Mouse (Mus musculus): ENCODE results near the gene 2410002F23Rik. TPM values are rescaled to one million over a fixed set of nuclear protein-coding genes. Genes with fewer than 3 reads are reported as not detected.

Gene 2410002F23Rik
- polyA plus RNA-seq, 1 experiment, result 5.9 TPM

GRCm38 (mm10) chr7:44273446-44273845, 26.9 kb downstream of the 2410002F23Rik start:
- H3K9me3 ChIP-seq (ENCODE audit: control insufficient read depth, low read length), result no peaks in the 10 kb centered on the region
- TF ChIP-seq TAL1 (IDR thresholded peaks at IDR 0.05; ENCODE audit: low read length), result no peak
- TF ChIP-seq GATA1 (IDR thresholded peaks at IDR 0.05; ENCODE audit: low read length), result no peak
- H3K4me3 ChIP-seq (replicated peaks), result no peak overlapping the region
- peaks cover 6% of the 10 kb centered on the region for H3K27me3 ChIP-seq (ENCODE audit: control insufficient read depth)
- no peaks in the 10 kb centered on the region for H3K4me1 ChIP-seq (ENCODE audit: control insufficient read depth)
- H3K36me3 ChIP-seq (ENCODE audit: control insufficient read depth), result no peaks in the 10 kb centered on the region

- Histone ChIP-seq H3K4me3 (replicated peaks) (no peak overlapping the region), H3K27me3 (ENCODE audit: control insufficient read depth) (peaks cover 6% of the 10 kb centered on the region), H3K9me3 (ENCODE audit: control insufficient read depth, low read length) (no peaks in the 10 kb centered on the region), H3K4me1 (ENCODE audit: control insufficient read depth) (no peaks in the 10 kb centered on the region), H3K36me3 (ENCODE audit: control insufficient read depth) (no peaks in the 10 kb centered on the region)
- no peak for TF ChIP-seq TAL1 (IDR thresholded peaks at IDR 0.05; ENCODE audit: low read length)
- no peak for TF ChIP-seq GATA1 (IDR thresholded peaks at IDR 0.05; ENCODE audit: low read length)
These were observed 27.6 kb downstream of the 2410002F23Rik start for GRCm38 (mm10) chr7:44274096-44274495.

- TF ChIP-seq GATA1 (IDR thresholded peaks at IDR 0.05; ENCODE audit: low read length) (no peak), TAL1 (IDR thresholded peaks at IDR 0.05; ENCODE audit: low read length) (no peak)
- Histone ChIP-seq H3K4me1 (ENCODE audit: control insufficient read depth) (no peaks in the 10 kb centered on the region), H3K9me3 (ENCODE audit: control insufficient read depth, low read length) (no peaks in the 10 kb centered on the region), H3K4me3 (replicated peaks) (no peak overlapping the region), H3K36me3 (ENCODE audit: control insufficient read depth) (no peaks in the 10 kb centered on the region), H3K27me3 (ENCODE audit: control insufficient read depth) (peaks cover 6% of the 10 kb centered on the region)
These were observed 29.0 kb downstream of the 2410002F23Rik start for GRCm38 (mm10) chr7:44275546-44275945.

- no peaks in the 10 kb centered on the region for H3K4me1 ChIP-seq (ENCODE audit: control insufficient read depth)
- no peak for TF ChIP-seq GATA1 (IDR thresholded peaks at IDR 0.05; ENCODE audit: low read length)
- no peak for TF ChIP-seq TAL1 (IDR thresholded peaks at IDR 0.05; ENCODE audit: low read length)
- no peaks in the 10 kb centered on the region for H3K9me3 ChIP-seq (ENCODE audit: control insufficient read depth, low read length)
- H3K27me3 ChIP-seq (ENCODE audit: control insufficient read depth), result peaks cover 6% of the 10 kb centered on the region
- no peak overlapping the region for H3K4me3 ChIP-seq (replicated peaks)
- no peaks in the 10 kb centered on the region for H3K36me3 ChIP-seq (ENCODE audit: control insufficient read depth)
These were observed 30.1 kb downstream of the 2410002F23Rik start for GRCm38 (mm10) chr7:44276461-44277249.

- Histone ChIP-seq H3K4me3 (replicated peaks) (no peak overlapping the region), H3K9me3 (ENCODE audit: control insufficient read depth, low read length) (no peaks in the 10 kb centered on the region), H3K27me3 (ENCODE audit: control insufficient read depth) (peaks cover 6% of the 10 kb centered on the region), H3K36me3 (ENCODE audit: control insufficient read depth) (no peaks in the 10 kb centered on the region), H3K4me1 (ENCODE audit: control insufficient read depth) (no peaks in the 10 kb centered on the region)
- no peak for TF ChIP-seq TAL1 (IDR thresholded peaks at IDR 0.05; ENCODE audit: low read length)
- no peak for TF ChIP-seq GATA1 (IDR thresholded peaks at IDR 0.05; ENCODE audit: low read length)
These were observed 30.7 kb downstream of the 2410002F23Rik start for GRCm38 (mm10) chr7:44277250-44277622.

GRCm38 (mm10) chr7:44280959-44281358, 34.4 kb downstream of the 2410002F23Rik start:
- Histone ChIP-seq H3K4me1 (ENCODE audit: control insufficient read depth) (no peaks in the 10 kb centered on the region), H3K36me3 (ENCODE audit: control insufficient read depth) (no peaks in the 10 kb centered on the region), H3K4me3 (replicated peaks) (no peak overlapping the region), H3K27me3 (ENCODE audit: control insufficient read depth) (no peaks in the 10 kb centered on the region; the same call in 1 of the 2 replicates), H3K9me3 (ENCODE audit: control insufficient read depth, low read length) (no peaks in the 10 kb centered on the region)
- TF ChIP-seq GATA1 (IDR thresholded peaks at IDR 0.05; ENCODE audit: low read length) (no peak), TAL1 (IDR thresholded peaks at IDR 0.05; ENCODE audit: low read length) (no peak)

GRCm38 (mm10) chr7:44281586-44281985, 35.1 kb downstream of the 2410002F23Rik start:
- Histone ChIP-seq H3K9me3 (ENCODE audit: control insufficient read depth, low read length) (no peaks in the 10 kb centered on the region), H3K4me1 (ENCODE audit: control insufficient read depth) (no peaks in the 10 kb centered on the region), H3K4me3 (replicated peaks) (no peak overlapping the region), H3K36me3 (ENCODE audit: control insufficient read depth) (no peaks in the 10 kb centered on the region), H3K27me3 (ENCODE audit: control insufficient read depth) (no peaks in the 10 kb centered on the region; the same call in 1 of the 2 replicates)
- TF ChIP-seq TAL1 (IDR thresholded peaks at IDR 0.05; ENCODE audit: low read length) (no peak), GATA1 (IDR thresholded peaks at IDR 0.05; ENCODE audit: low read length) (no peak)

- TF ChIP-seq GATA1 (IDR thresholded peaks at IDR 0.05; ENCODE audit: low read length) (no peak), TAL1 (IDR thresholded peaks at IDR 0.05; ENCODE audit: low read length) (no peak)
- Histone ChIP-seq H3K36me3 (ENCODE audit: control insufficient read depth) (no peaks in the 10 kb centered on the region), H3K4me3 (replicated peaks) (no peak overlapping the region)
These were observed 41.2 kb downstream of the 2410002F23Rik start for GRCm38 (mm10) chr7:44287760-44288159.

GRCm38 (mm10) chr7:44290986-44291385, 44.5 kb downstream of the 2410002F23Rik start:
- Histone ChIP-seq H3K4me1 (ENCODE audit: control insufficient read depth) (no peaks in the 10 kb centered on the region), H3K27me3 (ENCODE audit: control insufficient read depth) (no peaks in the 10 kb centered on the region), H3K4me3 (replicated peaks) (no peak overlapping the region), H3K9me3 (ENCODE audit: control insufficient read depth, low read length) (no peaks in the 10 kb centered on the region), H3K36me3 (ENCODE audit: control insufficient read depth) (no peaks in the 10 kb centered on the region)
- no peak for TF ChIP-seq TAL1 (IDR thresholded peaks at IDR 0.05; ENCODE audit: low read length)
- no peak for TF ChIP-seq GATA1 (IDR thresholded peaks at IDR 0.05; ENCODE audit: low read length)

More at GRCm38 (mm10) chr7:44287760-44288159, 41.2 kb downstream of the 2410002F23Rik start:
- Histone ChIP-seq H3K9me3 (ENCODE audit: control insufficient read depth, low read length) (no peaks in the 10 kb centered on the region), H3K27me3 (ENCODE audit: control insufficient read depth) (no peaks in the 10 kb centered on the region), H3K4me1 (ENCODE audit: control insufficient read depth) (no peaks in the 10 kb centered on the region)

Measured in erythroblast, embryonic 14.5 days (primary cell).